ENCODE assay signal across 23 mouse cellular contexts in genomic region chr8:122428163-122428562, GRCm38 (mm10). TPM values are rescaled to one million over a fixed set of nuclear protein-coding genes. Genes with fewer than 3 reads are reported as not detected.
"Had no signal": no experiment of that assay in that cellular context is flagged by ENCODE, and none has a peak within 500 bp of the region (broad histone marks: within the 10 kb centered on the region; RNA-seq: fewer than 3 reads in every experiment).

No protein-coding gene starts in this region.

- H3K36me3 ChIP-seq: lung, embryonic 15.5 days had no signal

- H3K27ac ChIP-seq: left cerebral cortex, adult 2 months; liver, embryonic 14.5 days; lung, embryonic 15.5 days; midbrain, embryonic 10.5 days; midbrain, embryonic 13.5 days; neural tube, embryonic 13.5 days; stomach, embryonic 15.5 days had no signal

- H3K9ac ChIP-seq: liver, embryonic 14.5 days; lung, embryonic 15.5 days; midbrain, embryonic 13.5 days; neural tube, embryonic 13.5 days; stomach, embryonic 15.5 days had no signal

- ATAC-seq: intestine, embryonic 16.5 days; midbrain, embryonic 13.5 days; midbrain, embryonic 16.5 days had no signal

- DNase-seq: kidney, adult 18-20 months; kidney, adult 9 months; kidney, postnatal 14 days; kidney, postnatal 4 days; lung, adult 18-20 months; lung, postnatal 14 days; retina, postnatal 1 day; right cerebral cortex, postnatal 25 days; thymus, postnatal 25 days had no signal

- H3K4me3 ChIP-seq: left cerebral cortex, adult 2 months; lung, embryonic 15.5 days; midbrain, embryonic 10.5 days; midbrain, embryonic 13.5 days; myocyte; neural tube, embryonic 13.5 days; stomach, embryonic 15.5 days had no signal

- H3K9me3 ChIP-seq: lung, embryonic 15.5 days; megakaryocyte, embryonic 14.5 days; midbrain, embryonic 10.5 days; midbrain, embryonic 13.5 days; neural tube, embryonic 13.5 days; stomach, embryonic 15.5 days had no signal

- H3K27me3 ChIP-seq: lung, embryonic 15.5 days; megakaryocyte, embryonic 14.5 days; neural tube, embryonic 13.5 days; stomach, embryonic 15.5 days had no signal

- H3K4me2 ChIP-seq: lung, embryonic 15.5 days; midbrain, embryonic 13.5 days; neural tube, embryonic 13.5 days; stomach, embryonic 15.5 days had no signal

RNA-seq across cellular contexts. Expression of gene Cyba, which starts 4.6 kb away (rescaled TPM):
- polyA plus RNA-seq: myocyte had no signal

RNA-seq across cellular contexts. Expression of gene Il17c, which starts 6.3 kb away (rescaled TPM):
- polyA plus RNA-seq: intestine, embryonic 16.5 days; kidney, embryonic 16.5 days; limb, embryonic 11.5 days; liver, adult 2 months; liver, embryonic 14.5 days; lung, embryonic 15.5 days; midbrain, embryonic 10.5 days; midbrain, embryonic 13.5 days; midbrain, embryonic 16.5 days; myocyte; neural tube, embryonic 13.5 days; stomach, embryonic 15.5 days had no signal

RNA-seq across cellular contexts. Expression of gene Snai3, which starts 32.4 kb away (rescaled TPM):
- polyA plus RNA-seq: limb, embryonic 11.5 days; midbrain, embryonic 10.5 days; midbrain, embryonic 13.5 days; midbrain, embryonic 16.5 days had no signal
